Mouse (Mus musculus) cortical plate, adult 2 months (tissue): ENCODE measurements around the gene Gm1043. TPM values are rescaled to one million over a fixed set of nuclear protein-coding genes. Genes with fewer than 3 reads are reported as not detected.

Experiments
- H3K27ac ChIP-seq: fragments of 200-500 bp; 2 replicates; pipeline ENCODE4 v1.5.1; 2012; ENCODE audit warnings: low read length, control low read depth, inconsistent platforms; ENCODE audit not compliant: insufficient read depth
- H3K4me1 ChIP-seq: fragments of 200-500 bp; 2 replicates; pipeline ENCODE4 v1.6.1; 2011; ENCODE audit warnings: low read length; ENCODE audit not compliant: control insufficient read depth, insufficient read depth
- H3K4me3 ChIP-seq: fragments of 200-500 bp; 2 replicates; pipeline ENCODE4 v1.5.1; 2011; ENCODE audit warnings: mild to moderate bottlenecking, low read length, control low read depth; ENCODE audit not compliant: insufficient read depth
- CTCF ChIP-seq: fragments of 200-500 bp; IDR thresholded peaks from 2 replicates; pipeline ENCODE4 v1.5.1; 2011; ENCODE audit warnings: mild to moderate bottlenecking, control low read depth, low read length; ENCODE audit not compliant: insufficient read depth; ENCODE audit errors: extremely low read depth
- POLR2A ChIP-seq: fragments of 200-500 bp; IDR thresholded peaks from 2 replicates; pipeline ENCODE4 v1.6.1; 2011; ENCODE audit warnings: mild to moderate bottlenecking, low read length, control low read depth; ENCODE audit not compliant: insufficient read depth; ENCODE audit errors: extremely low read depth
- polyA plus RNA-seq: library from polyadenylated mRNA; depleted of rRNA; stranded (reverse); fragments of >200 nt; gene quantifications from 2 replicates; pipeline ENCODE4 v1.2.3, GENCODE M21; 2012

Gene Gm1043
- polyA plus RNA-seq, 1 experiment, result 20.1 TPM

GRCm38 (mm10) chr5:37238654-37239053 lies 153.5 kb downstream of the Gm1043 start:
- no peak overlapping the region for H3K4me3 ChIP-seq
- TF ChIP-seq POLR2A, result no peak
- no peak for TF ChIP-seq CTCF
- H3K27ac ChIP-seq, result no peak overlapping the region
- peaks cover 6% of the 10 kb centered on the region for H3K4me1 ChIP-seq

GRCm38 (mm10) chr5:37240550-37240949 lies 155.4 kb downstream of the Gm1043 start:
- TF ChIP-seq CTCF, result no peak
- no peak for TF ChIP-seq POLR2A
- H3K27ac ChIP-seq, result no peak overlapping the region
- H3K4me1 ChIP-seq, result peaks cover 3% of the 10 kb centered on the region
- H3K4me3 ChIP-seq, result no peak overlapping the region

- peak overlapping the region; percentile 94 for H3K4me3 ChIP-seq
- H3K4me1 ChIP-seq, result peaks cover 3% of the 10 kb centered on the region
- 0 out of 2 replicates have a peak overlapping the region, but pooled peaks have one; percentile 27 for H3K27ac ChIP-seq
- TF ChIP-seq CTCF, result no peak
- TF ChIP-seq POLR2A, result no peak
Measured at GRCm38 (mm10) chr5:37241224-37241623, 156.1 kb downstream of the Gm1043 start.

- Histone ChIP-seq H3K27ac (peak within 1 kb of the TSS; percentile 82), H3K4me1 (peaks cover 3% of the 10 kb centered on the region), H3K4me3 (peak within 1 kb of the TSS; percentile 94)
- peak; percentile 43; the same call in 1 of the 2 replicates for TF ChIP-seq POLR2A
- TF ChIP-seq CTCF, result no peak
Measured at GRCm38 (mm10) chr5:37241651-37242151, 156.5 kb downstream of the Gm1043 start, which contains the start of gene Crmp1. Gene Crmp1 (plus strand): TSS chr5:37241940.

GRCm38 (mm10) chr5:37242360-37243168 lies 157.4 kb downstream of the Gm1043 start:
- peaks cover 4% of the 10 kb centered on the region for H3K4me1 ChIP-seq
- TF ChIP-seq CTCF (no peak), POLR2A (no peak)
- peak overlapping the region; percentile 94 for H3K4me3 ChIP-seq
- H3K27ac ChIP-seq, result peak overlapping the region; percentile 82

GRCm38 (mm10) chr5:37243169-37243886 lies 158.2 kb downstream of the Gm1043 start:
- TF ChIP-seq CTCF, result no peak
- Histone ChIP-seq H3K4me1 (peaks cover 4% of the 10 kb centered on the region), H3K4me3 (peak overlapping the region; percentile 94), H3K27ac (no peak overlapping the region)

- peaks cover 4% of the 10 kb centered on the region for H3K4me1 ChIP-seq
- TF ChIP-seq CTCF, result no peak
- TF ChIP-seq POLR2A, result peak; percentile 66; the same call in 1 of the 2 replicates
- peak overlapping the region; percentile 94 for H3K4me3 ChIP-seq
- H3K27ac ChIP-seq, result no peak overlapping the region
Measured at GRCm38 (mm10) chr5:37244161-37244560, 159.0 kb downstream of the Gm1043 start.

GRCm38 (mm10) chr5:37244666-37245242 lies 159.6 kb downstream of the Gm1043 start:
- TF ChIP-seq POLR2A, result no peak
- no peak for TF ChIP-seq CTCF
- peaks cover 4% of the 10 kb centered on the region for H3K4me1 ChIP-seq
- no peak overlapping the region for H3K27ac ChIP-seq
- peak overlapping the region; percentile 94 for H3K4me3 ChIP-seq

GRCm38 (mm10) chr5:37245651-37246050 lies 160.5 kb downstream of the Gm1043 start:
- Histone ChIP-seq H3K4me1 (peaks cover 5% of the 10 kb centered on the region), H3K4me3 (peak overlapping the region; percentile 94), H3K27ac (peak overlapping the region; percentile 24; the same call in 1 of the 2 replicates)
- TF ChIP-seq CTCF (no peak), POLR2A (no peak; the same call in 1 of the 2 replicates)
